Comparison of ENCODE assay signal across 1 mouse cellular context in the genomic region with DNA sequence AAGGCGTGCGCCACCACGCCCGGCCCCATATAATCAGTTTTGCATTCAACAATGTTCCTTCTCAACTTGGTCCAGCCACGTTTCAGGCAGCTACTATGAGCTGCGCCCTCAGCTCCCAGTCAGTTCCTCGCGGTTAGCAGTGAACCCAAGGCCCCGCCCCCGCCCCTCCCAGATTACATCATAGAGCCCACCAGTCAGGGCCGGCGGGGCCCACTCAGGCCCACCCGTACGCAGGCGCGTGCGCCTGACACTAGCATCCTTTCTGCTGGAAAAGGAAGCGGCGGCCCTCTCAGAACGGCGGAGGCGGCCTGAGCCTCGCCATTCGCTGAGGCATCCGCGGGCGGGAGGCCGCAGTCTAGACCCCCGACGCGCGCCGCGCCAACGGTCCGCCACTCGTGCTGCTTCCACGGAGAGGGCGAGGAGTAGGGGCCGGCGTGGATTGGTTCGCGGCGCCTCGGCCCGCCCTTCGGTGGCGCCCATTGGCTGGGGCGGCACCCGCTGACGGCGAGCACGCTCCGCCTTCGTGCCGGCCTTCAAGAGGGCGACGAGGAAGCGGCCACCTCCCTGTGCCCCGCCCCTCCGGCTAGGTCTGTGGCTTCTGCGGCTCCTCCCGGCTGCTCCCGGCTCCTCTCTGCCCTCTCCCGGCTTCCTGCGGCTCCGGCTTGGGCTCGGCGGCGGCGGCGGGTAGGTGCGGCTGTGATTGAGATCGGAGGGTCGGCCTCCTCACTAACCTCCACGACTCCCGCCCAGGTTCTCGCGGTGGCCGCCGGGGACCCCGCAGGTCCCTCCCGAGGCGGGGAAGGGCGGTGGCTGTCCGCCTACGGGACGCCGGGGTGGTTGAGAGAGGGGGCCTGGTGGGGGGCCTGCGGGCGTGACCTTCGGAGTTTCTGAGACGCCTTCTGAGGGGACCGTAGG.
TF ChIP-seq lines count a peak whose summit lies in the region.

A gene (plus strand): TSS at position 204 of the 915 bp plus-strand sequence.

TF ChIP-seq in CH12.LX, 34 proteins besides CTCF, POLR2A, EP300 and RAD21 (continued from another document):
- peak; percentile 72; the same call in 1 of the 2 replicates for TF ChIP-seq UBTF (IDR thresholded peaks at IDR 0.05; ENCODE audit: low read depth, low read length)
- peak; percentile 7; the same call in 1 of the 2 replicates for TF ChIP-seq MAX (IDR thresholded peaks at IDR 0.05; ENCODE audit: low read length)
- peak; percentile 97 for TF ChIP-seq TBP (conservative IDR thresholded peaks at IDR 0.05; ENCODE audit: low read depth, low read length)
- peak; percentile 22; the same call in 1 of the 2 replicates for TF ChIP-seq NELFE (IDR thresholded peaks at IDR 0.05; ENCODE audit: low read depth, low read length)
- TF ChIP-seq MXI1 (IDR thresholded peaks at IDR 0.05; ENCODE audit: low read depth, low read length), result peak; percentile 44; the same call in 1 of the 2 replicates
- TF ChIP-seq NRF1 (IDR thresholded peaks at IDR 0.05; ENCODE audit: low read depth, low read length), result peak; percentile 88
- TF ChIP-seq ELF1 (IDR thresholded peaks at IDR 0.05; ENCODE audit: low read depth, low read length), result peak; percentile 79
- TF ChIP-seq USF2 (conservative IDR thresholded peaks at IDR 0.05; ENCODE audit: low read depth, low read length), result no peak
- TF ChIP-seq SMC3 (IDR thresholded peaks at IDR 0.05; ENCODE audit: low read depth, low read length), result no peak
- TF ChIP-seq MYC (IDR thresholded peaks at IDR 0.05; ENCODE audit: low read depth, low read length), result no peak
- no peak for TF ChIP-seq MAFK (IDR thresholded peaks at IDR 0.05; ENCODE audit: insufficient replicate concordance, low read length)
- 0 out of 2 replicates have a peak, but pooled peaks have one; percentile 35 for TF ChIP-seq KAT2A (IDR thresholded peaks at IDR 0.05; ENCODE audit: insufficient replicate concordance, low read length)
- TF ChIP-seq USF1 (IDR thresholded peaks at IDR 0.05; ENCODE audit: low read depth, low read length), result peak; percentile 35
- no peak for TF ChIP-seq CHD1 (IDR thresholded peaks at IDR 0.05; ENCODE audit: low read depth, low read length)
TF ChIP-seq in CH12.LX: peak in this region for 10.
